Comparison of ENCODE assay signal across 7 mouse cellular contexts in the genomic region with DNA sequence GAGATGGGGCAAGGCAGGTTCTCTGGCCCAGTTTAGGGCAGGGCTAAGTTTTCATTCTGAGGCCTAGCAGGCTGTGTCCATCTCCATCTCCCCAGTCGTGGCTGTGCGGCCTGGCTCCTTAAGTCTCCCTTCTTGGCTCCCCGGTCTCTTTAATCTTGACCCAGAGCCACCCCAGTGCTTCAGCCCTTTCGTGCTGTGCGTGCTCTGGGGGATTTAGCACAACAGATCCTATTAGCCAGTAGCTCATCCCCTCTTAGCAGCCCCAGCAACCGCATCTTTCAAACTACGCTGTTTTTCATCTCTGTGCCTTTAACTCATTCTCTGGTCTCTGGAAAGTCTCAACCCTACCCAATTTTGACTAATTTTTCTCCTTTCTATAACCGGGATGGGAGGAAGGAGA. TPM values are rescaled to one million over a fixed set of nuclear protein-coding genes. Genes with fewer than 3 reads are reported as not detected.
A peak's percentile ranks its signal among the peaks of the same experiment; 100 is the strongest.
DNase-seq lines count a peak whose midpoint lies in the region; ATAC-seq and TF ChIP-seq lines count a peak whose summit lies in the region.

A gene (minus strand): TSS at position 184 of the 400 bp plus-strand sequence.

- H3K9ac ChIP-seq in liver, embryonic 11.5 days (ENCODE audit: low read depth, low read length), result no peak within 1 kb of the TSS
- no peak within 1 kb of the TSS for H3K9ac ChIP-seq in liver, postnatal 0 days (replicated peaks)
- 0 out of 2 replicates have a peak within 1 kb of the TSS, but pooled peaks have one; percentile 18 for H3K9ac ChIP-seq in neural tube, embryonic 15.5 days (replicated peaks)

- H3K4me1 ChIP-seq in liver, embryonic 11.5 days (replicated peaks; ENCODE audit: control insufficient read depth, insufficient read depth, low read length), result 0 out of 2 replicates have a peak, but pooled peaks cover 9% of the 10 kb centered on the region
- no peaks in the 10 kb centered on the region; the same call in 1 of the 2 replicates for H3K4me1 ChIP-seq in liver, postnatal 0 days (ENCODE audit: insufficient read depth)
- H3K4me1 ChIP-seq in neural tube, embryonic 15.5 days, result peaks cover 22% of the 10 kb centered on the region

- TF ChIP-seq CTCF in liver, postnatal 0 days (IDR thresholded peaks at IDR 0.05; ENCODE audit: low read depth), result no peak
- no peak for TF ChIP-seq CTCF in gastrocnemius, adult 2 months (IDR thresholded peaks at IDR 0.05)

- intact Hi-C loops in gastrocnemius, adult 2 months (cut with DNase I), result loop anchor here (2.0 kb wide), 1 partner anchor 141 kb away; no protein-coding TSS in a partner anchor

- peak within 1 kb of the TSS; percentile 4; the same call in 1 of the 2 replicates for H3K4me2 ChIP-seq in liver, embryonic 11.5 days
- no peak within 1 kb of the TSS for H3K4me2 ChIP-seq in liver, postnatal 0 days (ENCODE audit: low read depth, low read length)
- H3K4me2 ChIP-seq in neural tube, embryonic 15.5 days, result peak within 1 kb of the TSS; percentile 47

- no peak for ATAC-seq in liver, embryonic 11.5 days (replicated peaks; ENCODE audit: low FRiP score)
- no peak for ATAC-seq in liver, postnatal 0 days
- ATAC-seq in neural tube, embryonic 15.5 days (ENCODE audit: low FRiP score), result no peak

- H3K4me3 ChIP-seq in liver, embryonic 11.5 days (ENCODE audit: low read depth, low read length), result no peak within 1 kb of the TSS
- no peak within 1 kb of the TSS for H3K4me3 ChIP-seq in liver, postnatal 0 days (ENCODE audit: low read depth, low read length)
- peak within 1 kb of the TSS; percentile 41 for H3K4me3 ChIP-seq in gastrocnemius, adult 2 months
- H3K4me3 ChIP-seq in neural tube, embryonic 15.5 days (replicated peaks), result no peak within 1 kb of the TSS

- no peaks in the 10 kb centered on the region for H3K9me3 ChIP-seq in liver, embryonic 11.5 days (ENCODE audit: control insufficient read depth, low read length)
- no peaks in the 10 kb centered on the region for H3K9me3 ChIP-seq in liver, postnatal 0 days (ENCODE audit: low read length)
- H3K9me3 ChIP-seq in neural tube, embryonic 15.5 days (replicated peaks), result no peaks in the 10 kb centered on the region

- 77% methylated on average over 8 of the region's 8 CpGs for WGBS in liver, embryonic 11.5 days
- WGBS in liver, postnatal 0 days (ENCODE audit: insufficient replicate concordance), result 78% methylated on average over 8 of the region's 8 CpGs
- 80% methylated on average over 8 of the region's 8 CpGs for WGBS in neural tube, embryonic 15.5 days

- no peaks in the 10 kb centered on the region for H3K27me3 ChIP-seq in liver, embryonic 11.5 days (replicated peaks; ENCODE audit: control insufficient read depth, insufficient read depth, low read length)
- no peaks in the 10 kb centered on the region; the same call in 1 of the 2 replicates for H3K27me3 ChIP-seq in liver, postnatal 0 days (ENCODE audit: insufficient read depth, low read length)
- H3K27me3 ChIP-seq in neural tube, embryonic 15.5 days (replicated peaks), result no peaks in the 10 kb centered on the region

- no peak for DNase-seq in liver, embryonic 11.5 days (ENCODE audit: low spot score)
- DNase-seq in liver, postnatal 0 days, result no peak
- DNase-seq in gastrocnemius, adult 2 months, result no peak
- no peak for DNase-seq in layer of hippocampus, postnatal 10 days (ENCODE audit: low spot score in 2 of 2)
- DNase-seq in cerebellum, adult 9-10 months, result no peak
- no peak for DNase-seq in ovary, postnatal 10 days (ENCODE audit: low spot score)

- H3K27ac ChIP-seq in liver, embryonic 11.5 days (ENCODE audit: low read depth, low read length), result no peak within 1 kb of the TSS
- H3K27ac ChIP-seq in liver, postnatal 0 days (ENCODE audit: low read depth), result no peak within 1 kb of the TSS
- peak within 1 kb of the TSS; percentile 77 for H3K27ac ChIP-seq in gastrocnemius, adult 2 months
- H3K27ac ChIP-seq in neural tube, embryonic 15.5 days (replicated peaks), result peak within 1 kb of the TSS; percentile 43

- H3K36me3 ChIP-seq in liver, embryonic 11.5 days (ENCODE audit: control insufficient read depth, insufficient read depth, low read length), result no peaks in the 10 kb centered on the region
- no peaks in the 10 kb centered on the region for H3K36me3 ChIP-seq in liver, postnatal 0 days (replicated peaks; ENCODE audit: insufficient read depth, low read length)
- no peaks in the 10 kb centered on the region for H3K36me3 ChIP-seq in neural tube, embryonic 15.5 days

- no peak for TF ChIP-seq EP300 in liver, postnatal 0 days (IDR thresholded peaks at IDR 0.05; ENCODE audit: low read depth)

RNA-seq across cellular contexts. Expression of the gene that starts here (rescaled TPM):
- polyA plus RNA-seq in liver, embryonic 11.5 days (2014; fragmentation: Nextera tagmentation; extraction: Ambion mirVana), result 1.1 and 2.0 TPM in 2 replicates
- polyA plus RNA-seq in liver, postnatal 0 days (2015; fragmentation: Nextera tagmentation; extraction: Ambion mirVana), result 0.60 and 0.72 TPM in 2 replicates
- total RNA-seq in gastrocnemius, adult 2 months (2021), result 10 to 100 TPM; 29.7 to 48.8 TPM
- 10 to 100 TPM; 28.9 to 36.8 TPM for total RNA-seq in layer of hippocampus, postnatal 10 days (2021)
- 31.0 and 33.9 TPM in 2 replicates for polyA plus RNA-seq in neural tube, embryonic 15.5 days (2015; fragmentation: Nextera tagmentation; extraction: Ambion mirVana)

Comparison
In these comparisons a context has a peak if more than half of its experiments do, and no peak if none do; other contexts are left out.
1. RNA of the gene that starts here (polyA plus RNA-seq): 31.0 to 33.9 TPM in neural tube, embryonic 15.5 days; 1.1 to 2.0 TPM in liver, embryonic 11.5 days and 0.60 to 0.72 TPM in liver, postnatal 0 days; every median in the first group is over 10 times any median in the second.
2. H3K27ac ChIP-seq: peak in gastrocnemius, adult 2 months (single experiment) and neural tube, embryonic 15.5 days (single experiment); none in liver, embryonic 11.5 days (single experiment) and liver, postnatal 0 days (single experiment).